Mouse (Mus musculus) heart, adult 2 months (tissue): ENCODE measurements around the gene Cep112. TPM values are rescaled to one million over a fixed set of nuclear protein-coding genes. Genes with fewer than 3 reads are reported as not detected.

Experiments used
- DNase-seq, 2 experiments: peaks; one replicate each; pipeline ENCODE4 v3.0.0; 2021
- H3K27ac ChIP-seq: fragments of 200-600 bp; 2 replicates; pipeline ENCODE4 v1.8.1; 2022
- H3K27me3 ChIP-seq: fragments of 200-500 bp; 2 replicates; pipeline ENCODE4 v1.6.1; 2012; ENCODE audit warnings: mild to moderate bottlenecking, low read length, inconsistent platforms, mixed read lengths; ENCODE audit not compliant: control insufficient read depth, insufficient read depth
- H3K36me3 ChIP-seq: fragments of 200-500 bp; 2 replicates; pipeline ENCODE4 v1.6.1; 2012; ENCODE audit warnings: low read length, inconsistent platforms; ENCODE audit not compliant: control insufficient read depth, insufficient read depth
- H3K4me1 ChIP-seq: fragments of 200-500 bp; 2 replicates; pipeline ENCODE4 v1.6.1; 2011; ENCODE audit warnings: low read length; ENCODE audit not compliant: control insufficient read depth, insufficient read depth
- H3K4me3 ChIP-seq: fragments of 200-600 bp; 2 replicates; pipeline ENCODE4 v1.8.1; 2022
- H3K79me2 ChIP-seq: fragments of 200-500 bp; replicated peaks from 2 replicates; pipeline ENCODE4 v1.6.1; 2012; ENCODE audit warnings: mild to moderate bottlenecking, inconsistent platforms, low read length, moderate library complexity, mixed read lengths; ENCODE audit not compliant: control insufficient read depth, insufficient read depth
- H3K9ac ChIP-seq: fragments of 200-500 bp; 2 replicates; pipeline ENCODE4 v1.6.1; 2012; ENCODE audit warnings: low read depth, mild to moderate bottlenecking, control low read depth, inconsistent platforms, low read length, mixed read lengths
- CTCF ChIP-seq: fragments of 200-600 bp; IDR thresholded peaks from 2 replicates; pipeline ENCODE4 v1.8.1; 2022; ENCODE audit warnings: antibody characterized with exemption, mild to moderate bottlenecking, moderate library complexity
- EP300 ChIP-seq: fragments of 200-500 bp; IDR thresholded peaks from 2 replicates; pipeline ENCODE4 v1.6.1; 2011; ENCODE audit warnings: low read depth, low read length, control low read depth; ENCODE audit not compliant: insufficient read depth
- POLR2A ChIP-seq: fragments of 200-500 bp; IDR thresholded peaks from 2 replicates; pipeline ENCODE4 v1.6.1; 2011; ENCODE audit warnings: mild to moderate bottlenecking, low read depth, low read length, control low read depth; ENCODE audit not compliant: insufficient read depth
- WGBS: fragments of 180-500 bp; shearing (Covaris S2); methylation state at CpG from one replicate; pipeline ENCODE4 v1.1.7; 2018; 5-methylcytosine and 5-hydroxymethylcytosine counted together
- intact Hi-C: fragments of 180-260 bp; cut with DNase I; formaldehyde crosslinking; loops from one replicate; pipeline ENCODE4 v1.15.1; 2025
- polyA plus RNA-seq: library from polyadenylated mRNA; depleted of rRNA; stranded (reverse); fragments of >200 nt; gene quantifications from 2 replicates; pipeline ENCODE4 v1.2.3, GENCODE M21; 2012
- total RNA-seq, 2 experiments: library from RNA; stranded (reverse); gene quantifications; 2 replicates each; pipeline ENCODE4 v1.2.3; 2021

Cep112 gene
- total and polyA plus RNA-seq, 3 experiments = 1.1 to 14.4 (median 10.6) TPM

- intact Hi-C loops = no loop called here
- H3K79me2 ChIP-seq = no peaks in the 10 kb centered on the region
- H3K4me1 ChIP-seq = no peaks in the 10 kb centered on the region
- no peak for DNase-seq
- no peak overlapping the region for H3K9ac ChIP-seq
- H3K27ac ChIP-seq = no peak overlapping the region
- TF ChIP-seq EP300 (no peak), CTCF (no peak), POLR2A (no peak)
- H3K27me3 ChIP-seq = no peaks in the 10 kb centered on the region
- no peaks in the 10 kb centered on the region for H3K36me3 ChIP-seq
- H3K4me3 ChIP-seq = no peak overlapping the region
- 87% methylated on average over 5 of the region's 5 CpGs for WGBS
These were observed 452.5 kb downstream of the Cep112 start for GRCm38 (mm10) chr11:108877520-108877919.

- Histone ChIP-seq H3K79me2 (no peaks in the 10 kb centered on the region), H3K4me3 (no peak overlapping the region), H3K36me3 (no peaks in the 10 kb centered on the region), H3K27me3 (no peaks in the 10 kb centered on the region), H3K4me1 (no peaks in the 10 kb centered on the region), H3K27ac (no peak overlapping the region), H3K9ac (no peak overlapping the region)
- no peak for TF ChIP-seq EP300
- TF ChIP-seq CTCF = no peak
- no peak for TF ChIP-seq POLR2A
- WGBS = 52% methylated on average over 4 of the region's 4 CpGs
- DNase-seq = peak; percentile 33 to 50
- intact Hi-C loops = no loop called here
These were observed 455.6 kb downstream of the Cep112 start for GRCm38 (mm10) chr11:108880546-108880945.

- H3K4me3 ChIP-seq = no peak overlapping the region
- H3K79me2 ChIP-seq = no peaks in the 10 kb centered on the region
- H3K27me3 ChIP-seq = no peaks in the 10 kb centered on the region
- WGBS = 80% methylated on average over 5 of the region's 5 CpGs
- no peaks in the 10 kb centered on the region for H3K36me3 ChIP-seq
- no peak for DNase-seq
- TF ChIP-seq CTCF = no peak
- TF ChIP-seq EP300 = no peak
- TF ChIP-seq POLR2A = no peak
- intact Hi-C loops = no loop called here
- no peak overlapping the region for H3K9ac ChIP-seq
- H3K27ac ChIP-seq = no peak overlapping the region
- H3K4me1 ChIP-seq = no peaks in the 10 kb centered on the region
These were observed 456.7 kb downstream of the Cep112 start for GRCm38 (mm10) chr11:108881662-108882061.

- H3K27ac ChIP-seq = no peak overlapping the region
- H3K79me2 ChIP-seq = no peaks in the 10 kb centered on the region
- DNase-seq = no peak
- no peak overlapping the region for H3K4me3 ChIP-seq
- no peaks in the 10 kb centered on the region for H3K36me3 ChIP-seq
- no peaks in the 10 kb centered on the region for H3K4me1 ChIP-seq
- no peak overlapping the region for H3K9ac ChIP-seq
- WGBS = 79% methylated on average over 19 of the region's 19 CpGs
- no peaks in the 10 kb centered on the region for H3K27me3 ChIP-seq
- intact Hi-C loops = no loop called here
- TF ChIP-seq CTCF (no peak), EP300 (no peak), POLR2A (no peak)
These were observed 460.4 kb downstream of the Cep112 start for GRCm38 (mm10) chr11:108885276-108885896.

GRCm38 (mm10) chr11:108886060-108886459 is 461.1 kb downstream of the Cep112 start:
- intact Hi-C loops = no loop called here
- no peak for TF ChIP-seq POLR2A
- no peak for TF ChIP-seq CTCF
- TF ChIP-seq EP300 = no peak
- no peak for DNase-seq
- no peaks in the 10 kb centered on the region for H3K27me3 ChIP-seq
- H3K79me2 ChIP-seq = no peaks in the 10 kb centered on the region
- no peak overlapping the region for H3K27ac ChIP-seq
- H3K4me3 ChIP-seq = no peak overlapping the region
- H3K4me1 ChIP-seq = no peaks in the 10 kb centered on the region
- 69% methylated on average over 8 of the region's 8 CpGs for WGBS
- no peak overlapping the region for H3K9ac ChIP-seq
- H3K36me3 ChIP-seq = no peaks in the 10 kb centered on the region

- TF ChIP-seq CTCF (peak; percentile 81), POLR2A (no peak), EP300 (no peak)
- peak; percentile 22 to 37 for DNase-seq
- Histone ChIP-seq H3K79me2 (no peaks in the 10 kb centered on the region), H3K4me1 (no peaks in the 10 kb centered on the region), H3K27me3 (no peaks in the 10 kb centered on the region), H3K9ac (no peak overlapping the region), H3K36me3 (no peaks in the 10 kb centered on the region), H3K4me3 (no peak overlapping the region), H3K27ac (no peak overlapping the region)
- intact Hi-C loops = no loop called here
- 43% methylated on average over 11 of the region's 11 CpGs for WGBS
These were observed 464.1 kb downstream of the Cep112 start for GRCm38 (mm10) chr11:108889121-108889520.

- intact Hi-C loops = no loop called here
- no peaks in the 10 kb centered on the region for H3K36me3 ChIP-seq
- no peak overlapping the region for H3K27ac ChIP-seq
- H3K27me3 ChIP-seq = no peaks in the 10 kb centered on the region
- no peak overlapping the region for H3K9ac ChIP-seq
- H3K4me3 ChIP-seq = no peak overlapping the region; the same call in 1 of the 2 replicates
- no peaks in the 10 kb centered on the region for H3K79me2 ChIP-seq
- no peaks in the 10 kb centered on the region for H3K4me1 ChIP-seq
- TF ChIP-seq EP300 (no peak), CTCF (no peak), POLR2A (no peak)
- 32% methylated on average over 16 of the region's 16 CpGs for WGBS
- no peak for DNase-seq
These were observed 465.6 kb downstream of the Cep112 start for GRCm38 (mm10) chr11:108890544-108890943.
